Mouse (Mus musculus) lung, postnatal 25 days (tissue): ENCODE results near the gene Serinc5.

ENCODE experiments used
- DNase-seq: peaks from one replicate; pipeline ENCODE4 v3.0.0; 2022; ENCODE audit warnings: low spot score

The Serinc5 gene

GRCm38 (mm10) chr13:92705016-92705535, 94.2 kb downstream of the Serinc5 start:
- no peak for DNase-seq

GRCm38 (mm10) chr13:92706342-92707061, 95.6 kb downstream of the Serinc5 start:
- no peak for DNase-seq

DNA sequence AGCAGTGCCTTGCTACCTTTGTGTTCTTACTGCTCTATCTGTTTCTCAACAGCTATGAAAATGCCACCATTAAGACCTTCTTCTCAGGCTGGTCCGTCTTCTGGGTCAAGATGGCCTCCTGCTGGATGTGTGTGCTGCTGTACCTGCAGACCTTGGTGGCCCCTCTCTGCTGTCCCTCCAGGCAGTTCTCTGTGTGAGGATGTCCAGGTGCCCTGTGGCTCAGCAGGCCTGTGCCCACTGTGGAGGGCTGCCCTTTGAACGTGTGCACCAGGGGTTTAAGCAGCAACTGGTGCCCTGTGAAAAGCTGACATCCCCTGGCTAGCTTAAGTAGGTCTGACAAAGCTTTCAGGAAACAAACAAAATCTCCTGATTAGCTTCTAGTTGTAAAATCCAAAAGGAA, 97.0 kb downstream of the Serinc5 start:
- DNase-seq, result no peak

DNA sequence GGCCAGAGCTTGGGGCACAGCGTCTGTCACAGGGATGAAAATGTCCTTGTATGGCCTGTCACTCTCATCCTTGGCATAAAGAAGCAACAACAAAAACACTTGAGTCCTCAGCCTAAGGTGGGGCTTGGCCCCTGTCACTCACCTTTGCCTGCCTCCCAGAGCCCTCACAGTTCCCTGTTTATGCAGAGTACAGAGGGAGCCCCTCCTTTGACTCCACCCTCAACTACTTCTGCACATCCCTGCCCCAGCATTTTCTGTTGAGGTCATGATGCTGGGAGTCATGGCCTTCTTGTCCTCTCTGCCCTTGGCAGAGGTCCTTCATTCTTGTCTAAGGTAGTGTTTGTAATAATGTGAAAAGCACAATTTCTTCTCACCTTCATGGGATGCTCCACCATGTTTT, 97.6 kb downstream of the Serinc5 start:
- no peak for DNase-seq

GRCm38 (mm10) chr13:92709535-92709934, 98.6 kb downstream of the Serinc5 start:
- DNase-seq, result no peak

- DNase-seq, result no peak
These were observed 99.5 kb downstream of the Serinc5 start for GRCm38 (mm10) chr13:92710361-92710760.

DNA sequence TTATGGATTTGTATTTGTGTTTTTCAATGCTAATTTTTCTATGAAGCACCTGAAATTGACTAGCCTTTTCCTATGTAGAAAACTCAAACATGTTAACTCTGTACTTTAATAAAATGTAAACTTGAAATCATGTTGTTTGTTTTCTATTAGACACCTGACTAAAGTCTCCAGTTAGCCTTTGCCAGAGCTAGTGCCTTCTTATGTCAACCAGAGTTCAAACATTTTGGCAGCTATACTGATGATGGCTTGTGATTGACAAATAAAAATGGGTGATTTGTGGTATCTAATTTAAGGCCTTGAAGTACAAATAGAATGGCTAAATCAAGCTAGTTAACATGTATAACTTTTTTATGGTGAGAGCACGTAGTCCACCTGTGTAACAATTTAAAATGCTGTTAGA, 100.9 kb downstream of the Serinc5 start:
- DNase-seq, result no peak

- no peak for DNase-seq
These were observed 101.7 kb downstream of the Serinc5 start for GRCm38 (mm10) chr13:92712619-92713018.

GRCm38 (mm10) chr13:92717851-92718665, 107.2 kb downstream of the Serinc5 start:
- DNase-seq, result no peak

DNA sequence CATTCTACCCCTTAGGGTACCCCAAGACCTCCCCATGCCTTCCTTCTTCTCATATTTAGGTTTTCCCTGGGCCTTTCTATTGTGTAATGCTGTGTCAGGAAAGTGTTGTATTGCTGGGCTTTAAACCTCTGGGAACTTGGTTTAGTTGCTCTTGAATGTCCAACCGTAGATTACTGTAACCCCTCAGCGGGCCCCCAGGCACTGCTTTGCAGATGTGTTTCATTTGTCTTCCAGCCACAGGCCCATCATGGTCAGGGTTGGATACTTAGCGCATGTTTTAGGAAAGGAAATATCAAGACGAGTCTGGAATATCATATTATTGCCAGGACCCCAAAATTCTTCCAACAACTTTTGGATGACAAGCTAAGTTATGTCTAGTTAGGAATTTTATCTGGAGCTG, 110.1 kb downstream of the Serinc5 start:
- no peak for DNase-seq

DNA sequence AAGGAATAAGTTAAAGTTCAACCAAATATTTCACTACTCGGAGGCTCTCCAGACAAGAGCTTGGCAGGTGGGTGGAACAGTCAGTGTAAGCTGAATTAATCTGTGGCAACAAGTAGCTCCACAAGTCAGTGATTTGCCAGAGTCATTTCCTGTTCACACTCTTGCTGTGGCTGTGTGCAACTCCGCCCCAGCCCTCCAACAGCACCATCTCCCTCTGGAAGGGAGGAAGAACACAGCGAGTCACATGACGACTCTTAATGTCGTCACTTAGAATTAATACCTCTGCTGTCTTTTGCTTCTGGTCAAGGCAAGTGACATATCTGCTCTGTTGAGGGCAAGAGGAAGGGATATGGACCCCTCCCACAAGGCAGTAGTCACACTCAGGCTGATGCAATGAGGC, 111.5 kb downstream of the Serinc5 start:
- no peak for DNase-seq

- DNase-seq, result peak; percentile 23
These were observed 118.9 kb downstream of the Serinc5 start for GRCm38 (mm10) chr13:92729811-92730210.

- no peak for DNase-seq
These were observed 120.9 kb downstream of the Serinc5 start for GRCm38 (mm10) chr13:92731811-92732210.

GRCm38 (mm10) chr13:92732836-92733235, 121.9 kb downstream of the Serinc5 start:
- DNase-seq, result no peak

- peak; percentile 53 for DNase-seq
These were observed 122.4 kb downstream of the Serinc5 start for GRCm38 (mm10) chr13:92733252-92733651.

DNA sequence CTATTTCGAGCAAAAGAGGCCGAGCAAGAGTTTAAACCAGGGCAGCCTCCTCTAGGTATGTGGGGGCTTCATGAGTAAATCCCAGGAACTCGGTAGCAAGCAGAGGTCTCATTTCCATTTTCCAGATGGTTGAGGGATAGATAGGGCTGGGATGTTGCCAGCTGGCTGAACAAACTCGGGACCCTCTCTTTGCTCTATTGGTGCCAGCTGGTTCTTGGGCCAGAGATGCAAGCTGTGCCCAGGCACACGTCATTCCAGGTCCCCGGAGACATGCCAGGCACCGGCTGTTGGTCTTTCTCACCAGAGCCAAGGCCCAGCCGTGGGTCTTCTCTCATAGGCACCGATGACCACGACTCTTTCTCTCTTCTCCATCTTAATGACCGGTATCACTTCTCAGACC, 122.8 kb downstream of the Serinc5 start:
- no peak for DNase-seq

DNA sequence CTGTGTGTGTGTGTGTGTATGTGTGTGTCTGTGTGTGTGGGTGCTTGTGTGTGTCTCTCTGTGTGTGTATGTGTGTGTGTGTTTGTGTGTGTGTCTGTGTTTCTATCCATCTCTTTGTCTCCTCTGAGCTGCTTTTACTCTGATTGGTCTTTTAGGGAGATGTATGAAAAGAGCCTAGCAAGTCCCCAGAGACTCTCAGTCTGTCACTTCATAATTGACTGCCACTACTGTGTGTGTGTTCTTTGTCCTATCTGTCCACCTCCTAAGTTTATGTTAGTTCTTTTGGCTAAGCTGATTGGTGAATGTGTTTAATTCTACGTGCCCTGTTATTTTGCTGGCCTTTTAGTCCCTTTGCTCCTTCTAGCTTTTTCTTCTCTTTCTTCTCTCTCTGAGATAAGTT, 124.8 kb downstream of the Serinc5 start:
- DNase-seq, result no peak

GRCm38 (mm10) chr13:92736516-92737300, 125.8 kb downstream of the Serinc5 start:
- DNase-seq, result no peak

- no peak for DNase-seq
These were observed 127.9 kb downstream of the Serinc5 start for GRCm38 (mm10) chr13:92738821-92739220.

DNA sequence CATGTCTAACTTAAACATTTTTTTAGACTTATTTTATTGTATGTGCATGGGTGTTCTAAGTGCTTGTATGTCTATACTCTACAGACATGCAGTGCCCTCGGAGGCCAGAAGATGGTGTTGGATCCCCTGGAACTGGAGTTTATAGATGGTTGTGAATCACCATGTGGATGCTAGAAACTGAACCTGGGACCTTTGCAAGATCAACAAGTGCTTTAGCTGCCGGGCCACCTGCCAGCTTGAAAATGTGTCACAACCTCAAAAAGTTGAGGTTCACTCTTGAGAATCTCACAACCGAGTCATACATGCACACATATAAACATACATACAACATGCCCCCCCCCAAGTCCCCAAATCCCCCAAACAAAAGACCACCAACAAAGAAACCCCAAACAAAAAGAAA, 129.0 kb downstream of the Serinc5 start:
- no peak for DNase-seq

DNA sequence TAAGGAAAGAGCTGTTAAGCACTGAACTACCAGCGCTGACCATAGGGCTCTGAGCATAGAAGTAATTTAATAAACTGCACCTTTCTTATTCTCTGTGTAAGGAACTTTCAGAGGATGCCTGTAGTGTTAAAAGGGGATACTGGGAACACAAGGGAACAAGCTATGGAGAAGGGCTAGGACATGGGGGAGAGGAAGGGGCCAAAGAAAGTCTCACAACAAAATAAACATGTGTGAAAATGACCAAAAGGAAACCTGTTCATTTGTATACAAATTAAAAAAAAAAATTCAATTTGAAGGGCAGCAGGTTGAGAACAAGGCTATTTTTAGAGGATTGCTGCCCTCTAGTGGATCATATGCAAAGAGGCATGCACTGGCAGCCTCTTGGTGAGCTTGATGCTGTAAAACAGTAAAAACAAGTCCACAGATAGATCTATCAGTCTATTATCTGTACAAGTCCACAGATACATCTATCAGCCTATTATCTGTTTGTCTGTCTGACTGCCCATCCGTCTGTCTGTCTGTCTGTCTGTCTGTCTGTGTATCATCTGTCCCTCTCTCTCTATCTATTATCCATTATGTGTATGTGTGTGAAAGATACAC, 129.9 kb downstream of the Serinc5 start:
- DNase-seq, result peak; percentile 64

GRCm38 (mm10) chr13:92742886-92743285, 132.0 kb downstream of the Serinc5 start:
- DNase-seq, result no peak
